Mouse (Mus musculus) adrenal gland, adult (tissue): ENCODE measurements around the gene Lpin2.

Experiments used
- DNase-seq, 2 experiments: peaks; one replicate each; pipeline ENCODE4 v3.0.0; 2022 to 2023; ENCODE audit warnings: low spot score in 1 of 2; ENCODE audit not compliant: inconsistent age in 2 of 2

Lpin2 gene

DNA sequence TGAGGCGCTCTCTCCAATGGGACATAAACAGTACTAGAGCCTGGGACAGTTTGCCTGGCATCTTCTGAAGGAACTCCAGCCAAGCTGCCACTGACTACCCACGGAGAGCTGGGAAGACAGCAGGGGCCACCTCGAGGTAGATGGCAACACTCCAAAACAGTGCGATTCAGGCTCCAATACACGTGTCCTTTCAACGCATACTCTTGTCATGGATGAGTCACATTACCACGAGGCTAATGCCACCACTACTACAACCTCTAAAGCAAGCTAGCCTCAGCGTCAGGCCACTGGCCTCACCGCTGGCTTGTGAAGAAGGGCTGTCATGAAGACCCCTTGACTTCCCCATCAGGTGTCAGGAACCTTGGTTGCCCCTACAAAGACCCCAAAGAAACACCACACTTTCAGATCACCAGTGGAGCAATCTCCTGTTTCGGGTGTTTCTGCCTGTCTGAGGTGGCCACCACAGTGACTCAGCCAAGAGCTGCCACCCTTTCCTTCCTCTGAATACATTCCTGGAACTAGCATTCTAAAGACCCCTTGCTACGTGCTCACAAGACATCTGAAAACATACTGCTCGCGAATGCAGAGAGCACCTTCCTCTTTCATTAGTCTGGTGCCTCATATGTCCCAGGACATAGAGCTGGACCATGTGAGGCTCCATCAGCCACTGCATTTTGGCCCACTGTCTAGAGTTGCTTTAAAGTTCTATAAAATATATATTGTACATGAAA, 74.6 kb downstream of the Lpin2 start:
- peak in 1 of 2 experiments; percentile 70 for DNase-seq

GRCm38 (mm10) chr17:71259727-71260126, 77.4 kb downstream of the Lpin2 start:
- DNase-seq: peak in 1 of 2 experiments; percentile 47

DNA sequence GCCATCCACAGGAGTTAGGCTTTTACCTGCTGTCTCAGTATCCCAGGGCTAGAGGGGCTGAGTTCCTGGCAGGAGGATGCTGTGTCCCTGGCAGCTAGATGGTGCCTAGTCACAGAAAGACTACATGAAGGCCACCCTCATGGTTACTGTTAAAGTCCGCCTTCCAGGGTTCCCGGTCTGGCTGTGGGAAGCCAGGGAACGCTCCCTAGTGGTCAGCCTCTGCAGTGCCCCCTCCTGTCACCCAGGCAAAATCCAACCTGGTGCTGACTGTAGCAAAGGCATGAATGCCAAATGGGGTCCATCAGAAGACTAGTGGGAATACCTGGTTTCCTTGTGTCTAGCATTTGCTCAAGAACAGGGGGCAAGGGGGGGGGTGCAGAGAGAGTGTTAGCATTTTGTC, 78.3 kb downstream of the Lpin2 start:
- DNase-seq: peak in 1 of 2 experiments; percentile 64

DNA sequence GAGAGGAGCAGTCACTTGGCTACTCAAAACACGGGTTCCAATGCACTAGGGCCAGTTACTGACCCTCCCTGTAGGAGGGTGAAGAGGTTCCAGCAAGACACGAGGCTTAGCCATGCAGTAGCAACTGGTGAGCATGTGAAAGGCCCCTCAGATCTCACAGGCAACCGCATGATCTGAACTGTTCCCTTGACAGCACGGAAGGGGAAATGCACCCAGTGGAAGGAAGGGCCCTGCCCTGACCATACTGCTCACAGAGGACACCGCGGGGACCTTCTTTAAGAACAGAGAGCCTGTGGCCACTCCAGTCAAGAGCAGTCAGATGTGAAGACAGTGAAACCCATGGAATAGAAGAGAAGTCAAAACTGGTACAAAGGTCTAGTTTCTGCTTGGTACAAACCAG, 80.8 kb downstream of the Lpin2 start:
- DNase-seq: no peak

GRCm38 (mm10) chr17:71264739-71265138, 82.4 kb downstream of the Lpin2 start:
- no peak for DNase-seq

DNA sequence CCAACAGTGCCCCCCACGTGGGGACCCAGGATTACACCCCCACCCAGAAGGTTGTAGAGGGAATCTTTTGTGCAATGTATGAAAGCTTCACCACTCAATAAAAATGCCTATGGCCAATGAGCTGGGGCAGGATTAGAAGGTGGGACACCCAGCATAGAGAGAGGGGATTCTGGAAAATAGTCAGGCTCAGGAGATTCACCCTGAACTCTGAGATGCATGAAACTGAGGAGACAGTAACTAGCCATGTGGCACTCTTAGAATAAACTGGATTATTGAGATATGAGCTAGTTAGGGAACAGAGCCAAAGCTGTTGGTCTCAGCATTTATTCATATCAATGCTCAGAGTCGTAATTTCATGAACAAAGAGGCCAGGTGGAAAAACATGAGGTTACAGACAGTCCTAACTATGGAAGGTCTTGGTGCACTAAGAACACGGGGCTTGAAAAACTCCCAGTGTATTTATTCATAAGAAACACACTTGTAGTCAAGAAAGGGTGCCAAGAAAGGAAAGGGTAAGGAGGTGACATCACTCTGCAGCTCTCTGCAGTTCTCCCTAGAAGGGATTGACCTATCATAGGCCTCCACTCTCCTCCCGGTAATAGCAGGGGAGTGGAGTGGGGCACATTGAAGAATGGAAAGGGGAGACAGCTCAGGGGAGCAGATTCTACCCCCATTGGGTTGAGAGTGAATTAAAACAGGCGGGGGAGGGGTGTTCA, 83.1 kb downstream of the Lpin2 start:
- DNase-seq: no peak

GRCm38 (mm10) chr17:71267374-71267773, 85.0 kb downstream of the Lpin2 start:
- DNase-seq: peak in 1 of 2 experiments; percentile 74

GRCm38 (mm10) chr17:71268152-71268551, 85.8 kb downstream of the Lpin2 start:
- no peak for DNase-seq

- no peak for DNase-seq
Observed at GRCm38 (mm10) chr17:71268599-71268998, 86.2 kb downstream of the Lpin2 start.

DNA sequence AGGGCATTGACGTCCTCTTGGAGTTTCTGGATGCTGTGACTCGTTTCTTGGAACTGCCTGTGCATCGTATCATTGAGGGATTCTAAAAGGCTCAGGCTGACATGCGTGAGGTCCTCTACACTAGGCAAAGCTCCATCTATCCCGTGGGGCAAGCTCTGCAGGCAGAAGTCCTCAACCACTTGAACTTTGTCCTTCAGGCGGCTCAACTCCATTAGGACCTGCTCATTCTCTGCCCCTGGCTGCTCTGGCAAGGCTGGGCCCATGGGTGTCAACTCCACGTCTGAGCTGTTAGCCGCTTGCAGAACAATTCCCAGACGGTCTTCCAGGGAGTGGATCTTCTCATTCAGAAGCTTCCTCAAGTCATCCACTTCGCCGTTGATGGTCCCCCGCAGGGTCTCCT, 91.5 kb downstream of the Lpin2 start:
- DNase-seq: no peak

DNA sequence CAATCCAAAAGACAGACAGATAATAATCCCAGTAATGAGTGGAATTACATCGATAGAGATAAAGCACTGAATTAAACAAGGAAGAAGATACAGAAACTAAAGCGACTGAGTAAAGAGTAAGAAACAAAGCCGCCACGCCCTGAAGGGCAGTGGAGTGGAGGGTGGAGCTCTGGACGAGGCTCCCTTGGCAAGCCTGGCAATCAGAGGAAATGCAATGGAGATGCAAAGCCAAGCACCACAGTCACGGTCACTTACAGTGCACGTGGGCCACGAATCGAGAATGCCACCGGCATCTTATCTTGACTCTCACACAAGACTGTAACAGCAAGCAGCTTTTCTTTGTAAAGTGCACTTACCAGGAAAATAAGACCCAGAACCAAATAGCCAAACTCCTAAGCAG, 94.4 kb downstream of the Lpin2 start:
- DNase-seq: no peak

DNA sequence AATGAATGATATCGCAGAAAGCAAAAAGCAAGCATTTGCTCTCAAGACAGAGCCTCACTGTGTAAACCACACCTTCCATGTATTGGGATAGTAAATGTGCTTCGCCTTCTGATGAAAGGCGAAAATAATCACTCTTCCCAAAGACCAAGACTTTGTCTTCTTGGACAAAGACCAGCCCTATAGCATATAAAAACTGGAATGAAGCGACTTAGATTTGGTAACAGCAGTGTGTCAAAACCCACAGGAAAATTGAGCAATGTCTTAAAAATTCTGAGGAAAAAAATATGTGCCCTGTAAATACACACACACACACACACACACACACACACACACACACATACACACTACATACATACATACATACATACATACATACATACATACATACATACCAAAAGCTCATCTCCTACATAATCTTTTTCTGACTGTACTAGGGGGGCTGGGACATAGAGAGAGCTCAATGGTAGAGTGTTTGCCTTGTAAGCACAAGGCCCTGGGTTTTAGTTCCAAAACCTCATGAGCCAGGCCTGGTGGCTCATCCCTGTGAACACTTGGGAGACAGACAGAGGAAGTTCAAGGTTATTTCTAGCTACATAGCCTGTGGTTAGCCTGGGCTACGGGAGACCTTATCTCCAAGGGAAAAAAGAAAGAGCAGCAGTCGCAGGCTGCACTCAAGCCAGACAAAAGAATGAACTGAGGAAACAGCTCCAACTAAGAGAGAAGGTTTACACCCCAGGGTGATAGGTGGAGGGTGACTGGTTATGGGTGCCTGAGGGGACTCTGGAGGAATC, 95.5 kb downstream of the Lpin2 start:
- DNase-seq: no peak

- no peak for DNase-seq
Observed at GRCm38 (mm10) chr17:71282716-71283115, 100.4 kb downstream of the Lpin2 start.

- peak in 1 of 2 experiments; percentile 43 for DNase-seq
Observed at GRCm38 (mm10) chr17:71283237-71283636, 100.9 kb downstream of the Lpin2 start.

GRCm38 (mm10) chr17:71284890-71285289, 102.5 kb downstream of the Lpin2 start:
- no peak for DNase-seq

DNA sequence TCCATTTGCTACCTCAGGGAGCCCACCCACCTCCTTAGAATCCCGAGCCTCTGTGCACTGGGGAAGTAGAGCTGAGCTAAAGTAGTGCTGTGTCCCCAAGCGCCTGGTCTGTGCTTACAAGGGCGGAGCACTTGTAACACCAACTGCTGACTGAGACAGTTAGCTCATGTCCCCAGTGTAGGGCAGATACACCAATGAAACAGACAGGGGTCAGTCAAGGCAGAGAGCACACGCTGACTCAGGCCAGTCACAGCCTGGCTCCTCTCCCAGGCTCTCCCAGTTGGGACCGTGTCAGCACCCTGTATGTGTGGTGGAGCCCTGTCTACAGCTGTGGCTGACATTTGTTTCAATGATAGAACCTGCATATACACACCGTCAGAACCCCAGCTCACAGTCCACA, 103.6 kb downstream of the Lpin2 start:
- peak; percentile 16 to 64 for DNase-seq

- no peak for DNase-seq
Observed at GRCm38 (mm10) chr17:71287586-71287985, 105.2 kb downstream of the Lpin2 start.

DNA sequence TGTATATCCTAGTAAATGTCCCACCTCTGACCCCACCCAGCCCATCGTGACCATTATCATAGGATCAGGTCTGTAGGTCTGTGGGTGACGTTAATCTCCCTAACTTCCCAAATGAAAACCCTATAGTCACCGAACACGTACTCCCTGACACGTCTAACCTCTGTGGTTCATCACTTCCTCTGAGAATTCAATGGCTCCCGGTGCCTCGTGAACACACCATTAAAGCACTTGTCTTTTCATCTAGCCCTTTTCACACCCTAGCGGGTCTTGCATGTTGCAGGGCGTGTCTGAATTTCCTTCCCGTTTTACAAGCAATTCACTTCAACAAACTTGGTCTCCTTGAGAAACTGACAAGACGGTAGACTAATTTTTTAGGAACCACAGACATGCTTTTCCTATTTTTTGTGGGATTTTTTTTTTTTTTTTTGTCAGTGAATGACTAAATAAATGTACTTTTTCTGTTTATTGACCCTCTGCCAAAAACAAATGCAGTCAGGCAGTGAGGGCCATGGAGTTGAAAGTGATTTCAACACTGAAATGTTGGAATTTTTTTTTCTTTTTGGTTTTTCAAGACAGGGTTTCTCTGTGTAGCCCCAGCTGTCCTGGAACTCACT, 105.9 kb downstream of the Lpin2 start:
- DNase-seq: no peak

GRCm38 (mm10) chr17:71288808-71289548, 106.6 kb downstream of the Lpin2 start:
- DNase-seq: no peak

- DNase-seq: no peak
Observed at GRCm38 (mm10) chr17:71289572-71290176, 107.3 kb downstream of the Lpin2 start.
